Mouse (Mus musculus) neural tube, embryonic 12.5 days (tissue): ENCODE measurements at regions not wholly inside any gene's neighbourhood (a gene's known extent, or its start where the extent isn't known, plus 50 kb on each side); places are given as distances from the start of the nearest gene placed in this dataset.
"Not testable (repeated sequence)": the region's sequence is repeated elsewhere in the genome, so short reads cannot be mapped to it uniquely, and the experiment has no call there.

Experiments
- ATAC-seq: fragments of 200-750 bp; cut with Nextera tagmentation; 2 replicates; pipeline ENCODE4 v1.8.0; 2017; ENCODE audit warnings: low read depth, mild to moderate bottlenecking, moderate TSS enrichment, moderate library complexity; ENCODE audit not compliant: low FRiP score
- H3K27ac ChIP-seq: fragments of 300-500 bp; sonication (generic); 2 replicates; pipeline ENCODE4 v1.5.1; 2016
- H3K27me3 ChIP-seq: fragments of 300-500 bp; sonication (generic); replicated peaks from 2 replicates; pipeline ENCODE4 v1.6.1; 2016; ENCODE audit warnings: mild to moderate bottlenecking
- H3K36me3 ChIP-seq: fragments of 300-500 bp; sonication (generic); 2 replicates; pipeline ENCODE4 v1.6.1; 2016; ENCODE audit warnings: mild to moderate bottlenecking
- H3K4me1 ChIP-seq: fragments of 300-500 bp; sonication (generic); 2 replicates; pipeline ENCODE4 v1.6.1; 2016
- H3K4me2 ChIP-seq: fragments of 300-500 bp; sonication (generic); replicated peaks from 2 replicates; pipeline ENCODE4 v1.6.1; 2016; ENCODE audit warnings: mild to moderate bottlenecking
- H3K4me3 ChIP-seq: fragments of 300-500 bp; sonication (generic); 2 replicates; pipeline ENCODE4 v1.5.1; 2016
- H3K9ac ChIP-seq: fragments of 300-500 bp; sonication (generic); 2 replicates; pipeline ENCODE4 v1.6.1; 2016; ENCODE audit warnings: mild to moderate bottlenecking
- H3K9me3 ChIP-seq: fragments of 300-500 bp; sonication (generic); 2 replicates; pipeline ENCODE4 v1.6.1; 2016; ENCODE audit warnings: mild to moderate bottlenecking
- WGBS: fragments of 180-500 bp; shearing (Covaris S2); methylation state at CpG from one replicate; pipeline ENCODE4 v1.1.7; 2016; 5-methylcytosine and 5-hydroxymethylcytosine counted together

GRCm38 (mm10) chr6:62889194-62889593 is 366.5 kb upstream of the Grid2 start:
- Histone ChIP-seq H3K4me1 (no peaks in the 10 kb centered on the region), H3K4me3 (no peak overlapping the region), H3K27ac (no peak overlapping the region), H3K4me2 (no peak overlapping the region), H3K9ac (no peak overlapping the region), H3K27me3 (no peaks in the 10 kb centered on the region), H3K36me3 (no peaks in the 10 kb centered on the region), H3K9me3 (no peaks in the 10 kb centered on the region)
- peak; percentile 61 for ATAC-seq
- 5% methylated on average over 1 of the region's 1 CpGs for WGBS

- Histone ChIP-seq H3K4me2 (no peak overlapping the region), H3K27me3 (no peaks in the 10 kb centered on the region), H3K4me3 (no peak overlapping the region), H3K27ac (no peak overlapping the region), H3K36me3 (no peaks in the 10 kb centered on the region), H3K9ac (no peak overlapping the region), H3K9me3 (no peaks in the 10 kb centered on the region), H3K4me1 (no peaks in the 10 kb centered on the region)
- ATAC-seq, result no peak
- 96% methylated on average over 2 of the region's 2 CpGs for WGBS
Measured at GRCm38 (mm10) chr6:62912758-62913157, 342.9 kb upstream of the Grid2 start.

GRCm38 (mm10) chr6:62917059-62917458 is 338.6 kb upstream of the Grid2 start:
- 71% methylated on average over 3 of the region's 5 CpGs for WGBS
- not testable (repeated sequence) for H3K27ac ChIP-seq, ATAC-seq, H3K9ac ChIP-seq, H3K4me2 ChIP-seq, H3K27me3 ChIP-seq, H3K4me3 ChIP-seq, H3K9me3 ChIP-seq, H3K4me1 ChIP-seq, H3K36me3 ChIP-seq

GRCm38 (mm10) chr6:62917956-62918355 is 337.7 kb upstream of the Grid2 start:
- Histone ChIP-seq H3K27me3 (no peaks in the 10 kb centered on the region), H3K4me3 (no peak overlapping the region), H3K4me2 (no peak overlapping the region), H3K27ac (no peak overlapping the region), H3K9me3 (no peaks in the 10 kb centered on the region), H3K36me3 (no peaks in the 10 kb centered on the region), H3K9ac (no peak overlapping the region), H3K4me1 (no peaks in the 10 kb centered on the region)
- no peak for ATAC-seq
- 96% methylated on average over 6 of the region's 6 CpGs for WGBS

- H3K4me3 ChIP-seq, result no peak overlapping the region
- no peaks in the 10 kb centered on the region for H3K4me1 ChIP-seq
- H3K4me2 ChIP-seq, result no peak overlapping the region
- H3K27me3 ChIP-seq, result no peaks in the 10 kb centered on the region
- H3K9ac ChIP-seq, result no peak overlapping the region
- no peak for ATAC-seq
- H3K9me3 ChIP-seq, result no peaks in the 10 kb centered on the region
- no peaks in the 10 kb centered on the region for H3K36me3 ChIP-seq
- H3K27ac ChIP-seq, result no peak overlapping the region
Measured at GRCm38 (mm10) chr6:62919092-62919491, 336.6 kb upstream of the Grid2 start.
